Mouse (Mus musculus) macrophage (primary cell): ENCODE measurements around the gene Smarca5. TPM values are rescaled to one million over a fixed set of nuclear protein-coding genes. Genes with fewer than 3 reads are reported as not detected.

Source experiments
- H3K27ac ChIP-seq: fragments of 350-480 bp; formaldehyde crosslinking; 2 replicates; pipeline ENCODE4 v1.9.0; 2021
- H3K36me3 ChIP-seq: fragments of 350-480 bp; formaldehyde crosslinking; 2 replicates; pipeline ENCODE4 v1.9.0; 2021; ENCODE audit errors: inconsistent target
- H3K4me3 ChIP-seq: fragments of 350-480 bp; formaldehyde crosslinking; 2 replicates; pipeline ENCODE4 v1.9.0; 2021; ENCODE audit errors: inconsistent target
- H3K79me2 ChIP-seq: fragments of 350-480 bp; formaldehyde crosslinking; 2 replicates; pipeline ENCODE4 v1.9.0; 2021; ENCODE audit errors: inconsistent target
- WGBS: methylation state at CpG from one replicate; pipeline ENCODE4 v1.1.7; 2026; ENCODE audit warnings: inconsistent platforms; ENCODE audit not compliant: missing documents; 5-methylcytosine and 5-hydroxymethylcytosine counted together
- polyA plus RNA-seq: library from polyadenylated mRNA; stranded (reverse); fragments of 250-400 nt; gene quantifications from 3 replicates; pipeline ENCODE4 v1.2.4, GENCODE M21; 2018; ENCODE audit warnings: inconsistent platforms

Smarca5 gene
- polyA plus RNA-seq, 1 experiment from 2014 or later = 43.7 TPM

- Histone ChIP-seq H3K79me2 (peaks cover 57% of the 10 kb centered on the region), H3K27ac (no peak overlapping the region), H3K4me3 (no peak overlapping the region), H3K36me3 (peaks cover 41% of the 10 kb centered on the region)
These were observed 7.0 kb downstream of the Smarca5 start for GRCm38 (mm10) chr8:80732326-80732725.

- Histone ChIP-seq H3K27ac (no peak overlapping the region), H3K4me3 (no peak overlapping the region), H3K79me2 (no peaks in the 10 kb centered on the region), H3K36me3 (peaks cover 56% of the 10 kb centered on the region)
- WGBS = 89% methylated on average over 1 of the region's 1 CpGs
These were observed 24.8 kb downstream of the Smarca5 start for GRCm38 (mm10) chr8:80714461-80714860.

- 92% methylated on average over 4 of the region's 4 CpGs for WGBS
- H3K4me3 ChIP-seq = no peak overlapping the region
- no peak overlapping the region for H3K27ac ChIP-seq
- H3K79me2 ChIP-seq = no peaks in the 10 kb centered on the region
- H3K36me3 ChIP-seq = peaks cover 37% of the 10 kb centered on the region
These were observed 28.5 kb downstream of the Smarca5 start for GRCm38 (mm10) chr8:80710670-80711400.

GRCm38 (mm10) chr8:80688141-80688540 is 51.2 kb downstream of the Smarca5 start:
- Histone ChIP-seq H3K27ac (no peak overlapping the region), H3K79me2 (no peaks in the 10 kb centered on the region), H3K36me3 (no peaks in the 10 kb centered on the region), H3K4me3 (no peak overlapping the region)
- 57% methylated on average over 4 of the region's 4 CpGs for WGBS

- no peaks in the 10 kb centered on the region for H3K79me2 ChIP-seq
- H3K36me3 ChIP-seq = no peaks in the 10 kb centered on the region
- WGBS = 81% methylated on average over 5 of the region's 5 CpGs
- no peak overlapping the region for H3K4me3 ChIP-seq
- H3K27ac ChIP-seq = no peak overlapping the region
These were observed 55.5 kb downstream of the Smarca5 start for GRCm38 (mm10) chr8:80683756-80684335.

GRCm38 (mm10) chr8:80682594-80682993 is 56.7 kb downstream of the Smarca5 start:
- no peaks in the 10 kb centered on the region for H3K36me3 ChIP-seq
- WGBS = 87% methylated on average over 5 of the region's 5 CpGs
- H3K79me2 ChIP-seq = no peaks in the 10 kb centered on the region
- no peak overlapping the region for H3K27ac ChIP-seq
- H3K4me3 ChIP-seq = no peak overlapping the region

GRCm38 (mm10) chr8:80669277-80669901 is 69.9 kb downstream of the Smarca5 start:
- Histone ChIP-seq H3K79me2 (no peaks in the 10 kb centered on the region), H3K36me3 (no peaks in the 10 kb centered on the region), H3K4me3 (no peak overlapping the region), H3K27ac (no peak overlapping the region)
- WGBS = 78% methylated on average over 16 of the region's 17 CpGs

- Histone ChIP-seq H3K4me3 (no peak overlapping the region), H3K27ac (no peak overlapping the region), H3K79me2 (no peaks in the 10 kb centered on the region), H3K36me3 (no peaks in the 10 kb centered on the region)
- 3% methylated on average over 3 of the region's 3 CpGs for WGBS
These were observed 75.8 kb downstream of the Smarca5 start for GRCm38 (mm10) chr8:80663476-80663875.

- H3K79me2 ChIP-seq = no peaks in the 10 kb centered on the region
- H3K36me3 ChIP-seq = no peaks in the 10 kb centered on the region
- no peak overlapping the region for H3K4me3 ChIP-seq
- no peak overlapping the region for H3K27ac ChIP-seq
- 89% methylated on average over 4 of the region's 4 CpGs for WGBS
These were observed 78.2 kb downstream of the Smarca5 start for GRCm38 (mm10) chr8:80661055-80661454.

- Histone ChIP-seq H3K4me3 (no peak overlapping the region), H3K36me3 (no peaks in the 10 kb centered on the region), H3K27ac (no peak overlapping the region), H3K79me2 (no peaks in the 10 kb centered on the region)
- WGBS = 63% methylated on average over 4 of the region's 4 CpGs
These were observed 81.7 kb downstream of the Smarca5 start for GRCm38 (mm10) chr8:80657639-80658038.

Other genes starting within 250 kb of the Smarca5 start
- not detected in 3 replicates for gene Gypa, start 245.7 kb downstream of the Smarca5 start, polyA plus RNA-seq
- gene Frem3, start 128.4 kb downstream of the Smarca5 start, polyA plus RNA-seq = not detected in 3 replicates
- gene Gab1, start 141.0 kb upstream of the Smarca5 start, polyA plus RNA-seq = 7.5 to 14.8 TPM (median 14.4 TPM) in 3 replicates